Mouse (Mus musculus) midbrain, embryonic 10.5 days (tissue): ENCODE measurements at regions not wholly inside any gene's neighbourhood (a gene's known extent, or its start where the extent isn't known, plus 50 kb on each side); places are given as distances from the start of the nearest gene placed in this dataset.

Experiments used
- DNase-seq: peaks from one replicate; pipeline ENCODE4 v3.0.0-alpha.2; 2017; ENCODE audit warnings: low spot score
- H3K27ac ChIP-seq: fragments of 300-500 bp; sonication (generic); replicated peaks from 2 replicates; pipeline ENCODE4 v1.5.1; 2016; ENCODE audit warnings: mild to moderate bottlenecking
- H3K27me3 ChIP-seq: fragments of 300-500 bp; sonication (generic); 2 replicates; pipeline ENCODE4 v1.6.1; 2016; ENCODE audit warnings: low read depth, mild to moderate bottlenecking; ENCODE audit not compliant: poor library complexity, severe bottlenecking
- H3K36me3 ChIP-seq: fragments of 300-500 bp; sonication (generic); 2 replicates; pipeline ENCODE4 v1.6.1; 2016; ENCODE audit warnings: mild to moderate bottlenecking, moderate library complexity
- H3K4me1 ChIP-seq: fragments of 300-500 bp; sonication (generic); 2 replicates; pipeline ENCODE4 v1.6.1; 2016
- H3K4me3 ChIP-seq: fragments of 300-500 bp; sonication (generic); 2 replicates; pipeline ENCODE4 v1.5.1; 2016; ENCODE audit warnings: mild to moderate bottlenecking, moderate library complexity
- H3K9me3 ChIP-seq: fragments of 300-500 bp; sonication (generic); replicated peaks from 2 replicates; pipeline ENCODE4 v1.6.1; 2016; ENCODE audit warnings: mild to moderate bottlenecking
- WGBS: fragments of 180-500 bp; shearing (Covaris S2); methylation state at CpG from one replicate; pipeline ENCODE4 v1.1.7; 2016; 5-methylcytosine and 5-hydroxymethylcytosine counted together

DNA sequence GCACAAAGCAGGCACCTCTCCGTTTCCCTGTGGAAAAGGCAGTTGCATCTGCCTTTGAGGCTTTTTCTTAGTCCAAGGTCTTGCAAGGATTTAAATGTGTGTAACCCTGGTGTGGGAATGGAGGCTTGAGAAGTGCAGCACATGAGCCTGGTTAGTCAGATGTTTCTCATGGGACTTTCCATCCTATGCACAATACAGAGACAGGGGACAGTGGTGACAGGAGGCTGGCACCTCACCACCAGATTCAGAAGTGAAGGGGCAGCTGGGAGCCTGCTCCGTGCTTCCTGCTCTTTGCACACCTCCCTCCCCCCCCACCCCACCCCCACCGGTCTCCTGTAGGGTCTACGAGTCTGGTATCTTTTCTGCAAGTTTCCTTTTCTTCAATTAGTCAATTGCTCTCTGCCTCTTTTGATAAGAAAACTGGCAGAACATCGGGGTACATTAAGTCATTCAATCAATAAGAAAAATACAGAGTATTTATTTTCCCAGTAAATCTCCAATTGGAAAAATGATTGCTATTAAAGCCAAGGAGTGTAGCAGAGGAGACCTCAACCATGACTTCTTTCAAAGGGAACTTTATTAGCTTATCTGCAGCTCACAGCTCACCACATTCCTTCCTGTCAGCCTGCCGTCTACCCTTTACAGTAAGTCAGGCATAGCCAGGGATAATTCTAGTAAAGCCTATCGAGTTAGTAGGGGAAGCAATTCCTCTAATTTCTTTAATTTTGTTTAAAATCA, 68.1 kb upstream of the Dph5 start:
- 67% methylated on average over 7 of the region's 7 CpGs for WGBS
- Histone ChIP-seq H3K27me3 (no peaks in the 10 kb centered on the region), H3K4me1 (peaks cover 3% of the 10 kb centered on the region; the same call in 1 of the 2 replicates), H3K27ac (no peak overlapping the region), H3K4me3 (no peak overlapping the region), H3K9me3 (no peaks in the 10 kb centered on the region), H3K36me3 (no peaks in the 10 kb centered on the region)
- no peak for DNase-seq

- Histone ChIP-seq H3K4me1 (peaks cover 3% of the 10 kb centered on the region; the same call in 1 of the 2 replicates), H3K4me3 (no peak overlapping the region), H3K27ac (no peak overlapping the region), H3K27me3 (no peaks in the 10 kb centered on the region), H3K9me3 (no peaks in the 10 kb centered on the region), H3K36me3 (no peaks in the 10 kb centered on the region)
- DNase-seq, result no peak
- WGBS, result 80% methylated on average over 8 of the region's 8 CpGs
Observed at GRCm38 (mm10) chr3:115820139-115820481, 67.5 kb upstream of the Dph5 start.

DNA sequence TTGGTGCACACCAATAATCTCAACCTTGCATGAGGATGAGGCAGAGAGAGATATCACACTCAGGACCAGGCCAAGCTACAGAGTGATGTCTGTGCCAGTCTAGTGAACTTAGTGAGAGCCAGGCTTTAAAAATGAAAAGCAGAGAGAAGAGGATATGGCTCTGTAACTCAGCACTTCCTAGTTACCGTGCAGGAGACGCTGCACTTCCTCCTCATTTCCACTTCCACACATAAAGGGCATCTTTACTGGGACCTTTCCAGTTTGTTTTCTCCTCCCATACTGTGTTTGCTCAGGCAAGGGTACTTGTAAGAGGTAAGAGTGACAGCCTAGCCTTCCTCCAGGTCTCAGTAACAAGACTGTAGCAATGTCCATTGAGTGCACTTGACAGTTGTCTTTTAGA, 66.0 kb upstream of the Dph5 start:
- Histone ChIP-seq H3K36me3 (no peaks in the 10 kb centered on the region), H3K4me1 (peaks cover 3% of the 10 kb centered on the region; the same call in 1 of the 2 replicates), H3K4me3 (no peak overlapping the region), H3K27ac (no peak overlapping the region), H3K27me3 (no peaks in the 10 kb centered on the region), H3K9me3 (no peaks in the 10 kb centered on the region)
- WGBS, result 89% methylated on average over 2 of the region's 2 CpGs
- DNase-seq, result no peak

DNA sequence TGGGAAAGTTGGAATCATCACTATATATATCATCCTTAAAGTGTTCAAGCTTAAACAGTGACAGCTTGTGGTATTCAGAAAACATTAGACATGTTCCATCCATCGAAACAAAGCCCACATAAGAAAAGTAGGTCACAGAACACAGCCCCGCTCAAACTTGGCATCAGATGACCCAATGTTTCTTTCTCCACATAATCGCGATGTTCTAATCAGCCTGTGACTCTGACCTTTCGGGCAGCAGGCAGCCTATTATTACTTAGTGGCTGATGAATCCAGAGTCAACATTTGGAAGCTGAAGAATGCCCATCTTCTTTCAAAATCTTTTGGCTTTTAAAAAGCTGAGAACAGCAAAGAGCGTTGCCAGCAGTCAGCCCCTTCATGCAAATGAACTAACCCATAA, 65.1 kb upstream of the Dph5 start:
- H3K9me3 ChIP-seq, result no peaks in the 10 kb centered on the region
- no peaks in the 10 kb centered on the region for H3K27me3 ChIP-seq
- no peak overlapping the region for H3K4me3 ChIP-seq
- H3K27ac ChIP-seq, result no peak overlapping the region
- 72% methylated on average over 6 of the region's 6 CpGs for WGBS
- no peaks in the 10 kb centered on the region for H3K36me3 ChIP-seq
- H3K4me1 ChIP-seq, result peaks cover 3% of the 10 kb centered on the region; the same call in 1 of the 2 replicates
- no peak for DNase-seq

- 88% methylated on average over 5 of the region's 5 CpGs for WGBS
- DNase-seq, result no peak
Observed at GRCm38 (mm10) chr3:115823741-115824140, 63.9 kb upstream of the Dph5 start.

DNA sequence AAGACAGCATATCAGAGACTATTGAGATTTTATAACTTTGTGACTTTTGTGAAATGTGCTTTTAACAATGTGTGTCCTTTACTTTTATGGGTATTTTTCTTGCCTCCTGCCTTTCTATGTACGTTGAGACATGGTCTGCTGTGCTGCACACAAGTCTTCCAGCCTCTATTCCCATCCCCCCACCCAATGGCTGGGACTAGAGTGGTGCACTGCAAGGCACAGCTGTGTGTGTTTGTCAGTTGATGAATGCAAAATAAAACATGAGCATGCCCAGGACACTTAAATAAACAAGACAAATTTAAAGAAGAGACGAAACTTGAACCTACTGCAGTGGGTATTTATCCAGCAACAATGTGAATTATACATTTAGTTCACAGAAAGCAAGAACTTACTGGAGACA, 62.8 kb upstream of the Dph5 start:
- Histone ChIP-seq H3K36me3 (no peaks in the 10 kb centered on the region), H3K27ac (no peak overlapping the region), H3K4me1 (peaks cover 3% of the 10 kb centered on the region; the same call in 1 of the 2 replicates), H3K9me3 (no peaks in the 10 kb centered on the region), H3K4me3 (no peak overlapping the region), H3K27me3 (no peaks in the 10 kb centered on the region)
- no peak for DNase-seq
- WGBS, result 66% methylated on average over 2 of the region's 2 CpGs

More at GRCm38 (mm10) chr3:115823741-115824140, 63.9 kb upstream of the Dph5 start:
- Histone ChIP-seq H3K36me3 (no peaks in the 10 kb centered on the region), H3K27me3 (no peaks in the 10 kb centered on the region), H3K9me3 (no peaks in the 10 kb centered on the region), H3K27ac (no peak overlapping the region), H3K4me3 (no peak overlapping the region), H3K4me1 (peaks cover 3% of the 10 kb centered on the region; the same call in 1 of the 2 replicates)

- Histone ChIP-seq H3K9me3 (no peaks in the 10 kb centered on the region), H3K27ac (no peak overlapping the region), H3K4me3 (no peak overlapping the region), H3K27me3 (no peaks in the 10 kb centered on the region), H3K4me1 (no peaks in the 10 kb centered on the region), H3K36me3 (no peaks in the 10 kb centered on the region)
- no peak for DNase-seq
Observed at GRCm38 (mm10) chr3:115835381-115835780, 52.3 kb upstream of the Dph5 start.

DNA sequence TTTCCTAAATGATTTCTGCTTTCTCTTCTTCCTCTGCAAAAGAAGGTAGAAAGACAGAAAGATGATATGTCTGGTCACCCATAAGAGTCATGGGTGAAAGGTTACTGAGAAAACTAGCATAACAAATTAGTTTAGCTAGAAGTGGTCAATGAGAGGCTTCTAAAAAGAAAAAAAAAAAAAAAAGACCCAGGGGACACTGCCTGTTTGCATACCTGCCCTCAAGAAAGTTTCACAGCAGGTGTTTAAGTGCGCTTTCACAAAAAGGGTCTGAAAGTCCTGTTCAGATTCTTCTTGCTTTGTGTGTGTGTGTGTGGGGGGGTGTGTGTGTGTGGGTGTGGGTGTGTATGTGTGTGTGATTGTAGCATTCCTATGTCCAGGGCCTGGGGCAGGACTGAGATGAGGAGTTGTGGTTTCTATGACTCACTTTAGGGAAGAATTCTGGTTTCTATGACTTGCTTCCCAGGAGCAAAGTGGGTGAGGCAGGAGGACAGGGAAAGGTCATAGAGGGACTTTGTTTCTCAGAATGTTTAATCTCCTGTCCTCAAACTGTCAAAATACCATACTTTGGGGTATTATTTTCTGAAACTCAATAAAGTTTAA, 49.9 kb upstream of the Dph5 start:
- Histone ChIP-seq H3K27me3 (no peaks in the 10 kb centered on the region), H3K27ac (no peak overlapping the region), H3K4me1 (no peaks in the 10 kb centered on the region), H3K36me3 (no peaks in the 10 kb centered on the region), H3K4me3 (no peak overlapping the region), H3K9me3 (no peaks in the 10 kb centered on the region)
- 85% methylated on average over 1 of the region's 1 CpGs for WGBS
- DNase-seq, result no peak
